Mouse (Mus musculus): Measurements from ENCODE around the gene Clock. TPM values are rescaled to one million over a fixed set of nuclear protein-coding genes. Genes with fewer than 3 reads are reported as not detected.

Gene Clock
- polyA plus RNA-seq, 1 experiment from 2014 or later: 19.2 TPM

- Histone ChIP-seq H3K9ac (no peak overlapping the region), H3K27me3 (ENCODE audit: control insufficient read depth, insufficient read depth, low read length) (no peaks in the 10 kb centered on the region), H3K27ac (no peak overlapping the region), H3K36me3 (replicated peaks; ENCODE audit: control insufficient read depth, insufficient read depth) (no peaks in the 10 kb centered on the region), H3K4me1 (replicated peaks; ENCODE audit: control insufficient read depth, insufficient read depth, low read length) (no peaks in the 10 kb centered on the region), H3K9me3 (ENCODE audit: control insufficient read depth, low read length) (no peaks in the 10 kb centered on the region), H3K4me2 (replicated peaks) (no peak overlapping the region), H3K4me3 (replicated peaks; ENCODE audit: low read length) (no peak overlapping the region)
- DNase-seq (ENCODE audit: low spot score) (no peak), ATAC-seq (ENCODE audit: low FRiP score) (no peak)
- WGBS: 67% methylated on average over 11 of the region's 11 CpGs
Measured at GRCm38 (mm10) chr5:76176841-76177240, 127.8 kb downstream of the Clock start.

DNA sequence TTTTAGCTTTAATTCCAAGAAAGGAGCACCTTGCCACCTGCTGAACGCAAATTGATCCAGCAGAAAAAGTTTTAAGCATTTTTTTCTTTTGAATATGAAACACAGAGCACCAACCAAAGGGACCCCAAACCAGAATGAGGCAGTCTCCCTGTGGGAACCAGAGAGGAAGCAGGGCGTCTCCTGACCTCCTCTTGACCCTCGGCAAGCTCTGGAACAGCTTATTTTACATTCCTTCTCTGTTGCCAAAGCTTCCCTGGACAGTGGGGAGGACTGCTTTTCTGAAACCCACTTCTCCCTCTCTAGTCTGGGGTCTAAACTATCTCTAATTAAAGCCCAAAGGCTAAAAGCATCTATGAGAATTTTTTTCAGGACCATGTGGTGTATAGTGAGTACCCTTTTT lies 128.2 kb downstream of the Clock start:
- Histone ChIP-seq H3K4me2 (replicated peaks) (no peak overlapping the region), H3K36me3 (replicated peaks; ENCODE audit: control insufficient read depth, insufficient read depth) (no peaks in the 10 kb centered on the region), H3K27ac (no peak overlapping the region), H3K4me1 (replicated peaks; ENCODE audit: control insufficient read depth, insufficient read depth, low read length) (no peaks in the 10 kb centered on the region), H3K9ac (no peak overlapping the region), H3K4me3 (replicated peaks; ENCODE audit: low read length) (no peak overlapping the region), H3K27me3 (ENCODE audit: control insufficient read depth, insufficient read depth, low read length) (no peaks in the 10 kb centered on the region), H3K9me3 (ENCODE audit: control insufficient read depth, low read length) (no peaks in the 10 kb centered on the region)
- ATAC-seq (ENCODE audit: low FRiP score) (no peak), DNase-seq (ENCODE audit: low spot score) (no peak)
- 37% methylated on average over 3 of the region's 3 CpGs for WGBS

DNA sequence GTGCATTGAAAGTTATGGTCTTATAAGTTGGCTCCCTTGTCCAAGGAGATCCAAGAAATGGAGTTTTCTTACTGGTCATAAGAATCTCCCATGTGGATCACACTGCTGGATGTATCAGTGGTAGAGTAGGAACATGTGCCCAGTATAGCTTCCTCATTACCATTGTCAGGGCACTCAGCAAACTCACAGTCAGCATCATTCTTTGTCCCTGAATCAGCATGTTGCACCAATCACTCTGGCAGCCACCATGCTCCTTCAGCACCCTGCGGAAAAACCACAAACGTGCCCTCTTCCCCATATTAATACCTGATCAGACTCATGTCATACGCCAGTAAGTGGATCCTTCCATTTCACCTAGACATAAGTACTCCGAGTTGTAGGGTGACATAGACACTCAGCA lies 129.5 kb downstream of the Clock start:
- no peaks in the 10 kb centered on the region for H3K4me1 ChIP-seq (replicated peaks; ENCODE audit: control insufficient read depth, insufficient read depth, low read length)
- ATAC-seq (ENCODE audit: low FRiP score) (no peak), DNase-seq (ENCODE audit: low spot score) (no peak)
- WGBS: 92% methylated on average over 4 of the region's 4 CpGs
- H3K9me3 ChIP-seq (ENCODE audit: control insufficient read depth, low read length): no peaks in the 10 kb centered on the region
- H3K27ac ChIP-seq: no peak overlapping the region
- no peaks in the 10 kb centered on the region for H3K27me3 ChIP-seq (ENCODE audit: control insufficient read depth, insufficient read depth, low read length)
- no peak overlapping the region for H3K9ac ChIP-seq
- no peak overlapping the region for H3K4me3 ChIP-seq (replicated peaks; ENCODE audit: low read length)
- H3K36me3 ChIP-seq (replicated peaks; ENCODE audit: control insufficient read depth, insufficient read depth): no peaks in the 10 kb centered on the region
- H3K4me2 ChIP-seq (replicated peaks): no peak overlapping the region

GRCm38 (mm10) chr5:76171039-76171438 lies 133.6 kb downstream of the Clock start:
- Histone ChIP-seq H3K4me2 (replicated peaks) (no peak overlapping the region), H3K9me3 (ENCODE audit: control insufficient read depth, low read length) (no peaks in the 10 kb centered on the region), H3K9ac (no peak overlapping the region), H3K4me3 (replicated peaks; ENCODE audit: low read length) (no peak overlapping the region), H3K36me3 (replicated peaks; ENCODE audit: control insufficient read depth, insufficient read depth) (no peaks in the 10 kb centered on the region), H3K27me3 (ENCODE audit: control insufficient read depth, insufficient read depth, low read length) (no peaks in the 10 kb centered on the region), H3K4me1 (replicated peaks; ENCODE audit: control insufficient read depth, insufficient read depth, low read length) (no peaks in the 10 kb centered on the region), H3K27ac (no peak overlapping the region)
- no peak for DNase-seq (ENCODE audit: low spot score)
- ATAC-seq (ENCODE audit: low FRiP score): no peak

DNA sequence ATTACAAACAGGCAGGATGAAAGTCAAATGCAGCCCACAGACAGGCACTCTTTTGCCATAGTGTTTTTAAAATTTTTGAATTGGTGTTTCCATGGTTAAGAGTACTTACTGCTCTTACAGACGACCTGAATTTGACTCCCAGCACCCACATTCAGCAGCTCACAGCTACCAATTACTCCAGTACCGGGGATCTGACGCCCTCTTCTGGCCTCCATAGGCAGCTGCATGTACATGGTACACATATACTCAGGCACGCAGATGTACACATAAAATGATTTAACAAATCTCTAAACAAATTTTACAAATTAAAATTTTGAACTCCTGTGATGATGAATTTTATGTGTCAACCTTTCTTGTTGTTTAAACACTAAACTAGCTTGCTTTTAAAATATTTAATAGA lies 134.1 kb downstream of the Clock start:
- 84% methylated on average over 4 of the region's 4 CpGs for WGBS
- Histone ChIP-seq H3K4me2 (replicated peaks) (no peak overlapping the region), H3K9me3 (ENCODE audit: control insufficient read depth, low read length) (no peaks in the 10 kb centered on the region), H3K27me3 (ENCODE audit: control insufficient read depth, insufficient read depth, low read length) (no peaks in the 10 kb centered on the region), H3K27ac (no peak overlapping the region), H3K4me3 (replicated peaks; ENCODE audit: low read length) (no peak overlapping the region), H3K36me3 (replicated peaks; ENCODE audit: control insufficient read depth, insufficient read depth) (no peaks in the 10 kb centered on the region), H3K9ac (no peak overlapping the region), H3K4me1 (replicated peaks; ENCODE audit: control insufficient read depth, insufficient read depth, low read length) (no peaks in the 10 kb centered on the region)
- no peak for ATAC-seq (ENCODE audit: low FRiP score)
- no peak for DNase-seq (ENCODE audit: low spot score)

DNA sequence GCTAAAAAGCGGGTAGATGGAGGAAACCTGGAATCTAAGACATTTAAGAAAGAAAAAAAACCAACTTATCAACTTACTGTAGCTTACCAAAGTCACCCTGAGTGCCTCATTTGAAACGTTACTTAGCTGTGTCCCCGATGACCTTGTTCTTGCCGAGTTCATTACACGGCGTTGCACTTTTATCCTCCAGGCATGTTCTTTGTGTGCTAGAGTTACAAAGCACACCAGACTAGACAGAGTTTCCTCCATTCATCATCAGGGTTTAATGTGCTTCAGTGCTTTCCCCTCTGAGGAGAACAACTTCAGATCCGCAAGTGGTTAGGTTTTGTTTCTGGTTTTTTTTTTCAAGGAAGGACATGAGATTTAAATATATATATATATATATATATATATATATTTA lies 139.8 kb downstream of the Clock start:
- whole genome bisulfite sequencing: 67% methylated on average over 7 of the region's 7 CpGs
- Histone ChIP-seq H3K27ac (no peak overlapping the region), H3K9ac (no peak overlapping the region), H3K4me3 (replicated peaks; ENCODE audit: low read length) (no peak overlapping the region), H3K4me2 (replicated peaks) (no peak overlapping the region), H3K9me3 (ENCODE audit: control insufficient read depth, low read length) (no peaks in the 10 kb centered on the region), H3K36me3 (replicated peaks; ENCODE audit: control insufficient read depth, insufficient read depth) (no peaks in the 10 kb centered on the region), H3K27me3 (ENCODE audit: control insufficient read depth, insufficient read depth, low read length) (no peaks in the 10 kb centered on the region), H3K4me1 (replicated peaks; ENCODE audit: control insufficient read depth, insufficient read depth, low read length) (no peaks in the 10 kb centered on the region)
- ATAC-seq (ENCODE audit: low FRiP score) (no peak), DNase-seq (ENCODE audit: low spot score) (no peak)

DNA sequence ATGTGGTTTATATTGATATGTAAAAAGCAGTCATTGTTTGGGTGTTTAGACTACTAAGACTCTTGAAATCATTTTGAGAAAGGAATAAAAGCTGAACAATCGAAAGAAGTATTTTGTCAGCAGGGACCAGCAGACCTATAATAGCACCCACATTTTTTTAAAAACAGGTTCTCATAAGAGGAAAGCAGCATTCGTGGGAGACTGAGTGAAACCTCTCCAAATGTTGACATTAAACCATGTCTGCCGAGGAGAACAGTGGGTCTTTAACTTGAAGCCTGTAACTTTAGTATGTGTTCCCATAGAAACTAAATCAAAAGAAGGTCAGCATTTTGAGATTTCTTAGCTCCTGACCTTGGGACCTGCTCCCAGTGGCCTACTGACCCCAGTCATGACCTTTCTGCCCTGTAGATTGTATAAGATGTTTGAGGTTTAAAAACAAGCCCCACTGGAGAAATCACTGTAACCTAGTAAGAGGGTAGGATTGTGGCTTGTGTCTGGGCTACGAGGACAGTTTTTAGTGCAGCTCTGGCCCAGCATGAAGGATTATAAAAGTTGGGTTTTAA lies 140.7 kb downstream of the Clock start:
- ATAC-seq (ENCODE audit: low FRiP score): no peak
- no peaks in the 10 kb centered on the region for H3K9me3 ChIP-seq (ENCODE audit: control insufficient read depth, low read length)
- H3K27me3 ChIP-seq (ENCODE audit: control insufficient read depth, insufficient read depth, low read length): no peaks in the 10 kb centered on the region
- no peak for DNase-seq (ENCODE audit: low spot score)
- H3K4me2 ChIP-seq (replicated peaks): no peak overlapping the region
- H3K9ac ChIP-seq: no peak overlapping the region
- WGBS: 42% methylated on average over 4 of the region's 4 CpGs
- no peaks in the 10 kb centered on the region for H3K36me3 ChIP-seq (replicated peaks; ENCODE audit: control insufficient read depth, insufficient read depth)
- no peak overlapping the region for H3K4me3 ChIP-seq (replicated peaks; ENCODE audit: low read length)
- no peak overlapping the region for H3K27ac ChIP-seq
- H3K4me1 ChIP-seq (replicated peaks; ENCODE audit: control insufficient read depth, insufficient read depth, low read length): no peaks in the 10 kb centered on the region

DNA sequence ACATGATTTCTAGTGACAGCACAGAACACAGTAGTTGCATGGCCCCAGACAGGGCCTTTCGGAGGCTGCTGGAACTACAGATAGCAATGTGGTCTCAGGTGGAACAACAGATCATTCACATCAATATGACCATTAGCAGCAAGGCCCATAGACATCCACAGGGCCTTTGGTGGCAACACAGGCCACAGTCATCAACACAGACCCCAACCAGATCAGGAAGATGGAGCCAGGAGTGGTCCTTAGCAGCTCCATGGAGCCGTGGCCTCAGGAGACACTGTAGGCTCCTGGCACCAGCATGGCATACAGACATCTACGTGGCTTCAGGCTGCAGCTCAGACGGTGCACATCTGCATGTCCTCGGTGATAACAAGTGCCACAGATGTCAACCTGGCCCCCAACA lies 141.7 kb downstream of the Clock start:
- ATAC-seq (ENCODE audit: low FRiP score): no peak
- no peak overlapping the region for H3K9ac ChIP-seq

GRCm38 (mm10) chr5:76161491-76161890 lies 143.1 kb downstream of the Clock start:
- 92% methylated on average over 6 of the region's 6 CpGs for WGBS
- no peak overlapping the region for H3K9ac ChIP-seq
- no peak for ATAC-seq (ENCODE audit: low FRiP score)

More for the DNA sequence above, 141.7 kb downstream of the Clock start:
- Histone ChIP-seq H3K9me3 (ENCODE audit: control insufficient read depth, low read length) (no peaks in the 10 kb centered on the region), H3K36me3 (replicated peaks; ENCODE audit: control insufficient read depth, insufficient read depth) (no peaks in the 10 kb centered on the region), H3K4me1 (replicated peaks; ENCODE audit: control insufficient read depth, insufficient read depth, low read length) (no peaks in the 10 kb centered on the region), H3K27me3 (ENCODE audit: control insufficient read depth, insufficient read depth, low read length) (no peaks in the 10 kb centered on the region), H3K27ac (no peak overlapping the region), H3K4me2 (replicated peaks) (no peak overlapping the region), H3K4me3 (replicated peaks; ENCODE audit: low read length) (no peak overlapping the region)
- DNase-seq (ENCODE audit: low spot score): no peak
- WGBS: 87% methylated on average over 5 of the region's 5 CpGs

DNA sequence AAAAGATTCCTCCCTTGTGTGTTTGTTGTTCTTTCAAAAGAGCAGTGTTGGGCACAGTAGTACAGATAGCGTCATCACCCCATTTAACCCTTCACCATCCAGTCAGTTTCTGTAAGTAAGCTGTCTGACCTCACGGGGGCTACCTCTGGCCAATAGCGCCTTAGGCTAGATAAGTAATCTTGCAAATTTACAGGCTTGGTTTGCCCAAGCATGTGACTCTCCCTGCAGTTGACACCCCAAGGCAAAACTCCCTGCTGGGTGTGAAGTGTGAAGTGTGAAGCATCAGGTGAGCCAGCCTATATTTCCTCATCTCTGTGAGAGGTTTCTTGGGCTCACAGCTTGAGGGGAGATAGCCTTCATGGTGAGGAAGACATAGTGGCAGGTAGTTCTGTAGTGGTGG lies 144.5 kb downstream of the Clock start:
- H3K4me1 ChIP-seq (replicated peaks; ENCODE audit: control insufficient read depth, insufficient read depth, low read length): no peaks in the 10 kb centered on the region
- no peak overlapping the region for H3K9ac ChIP-seq
- H3K9me3 ChIP-seq (ENCODE audit: control insufficient read depth, low read length): no peaks in the 10 kb centered on the region
- ATAC-seq (ENCODE audit: low FRiP score): no peak
- no peaks in the 10 kb centered on the region for H3K27me3 ChIP-seq (ENCODE audit: control insufficient read depth, insufficient read depth, low read length)
- 78% methylated on average over 3 of the region's 3 CpGs for WGBS
- H3K27ac ChIP-seq: no peak overlapping the region
- DNase-seq (ENCODE audit: low spot score): no peak
- no peak overlapping the region for H3K4me3 ChIP-seq (replicated peaks; ENCODE audit: low read length)
- H3K4me2 ChIP-seq (replicated peaks): no peak overlapping the region
- H3K36me3 ChIP-seq (replicated peaks; ENCODE audit: control insufficient read depth, insufficient read depth): 0 out of 2 replicates have a peak, but pooled peaks cover 8% of the 10 kb centered on the region

More at GRCm38 (mm10) chr5:76161491-76161890, 143.1 kb downstream of the Clock start:
- Histone ChIP-seq H3K36me3 (replicated peaks; ENCODE audit: control insufficient read depth, insufficient read depth) (no peaks in the 10 kb centered on the region), H3K4me2 (replicated peaks) (no peak overlapping the region), H3K27ac (no peak overlapping the region), H3K4me1 (replicated peaks; ENCODE audit: control insufficient read depth, insufficient read depth, low read length) (no peaks in the 10 kb centered on the region), H3K9me3 (ENCODE audit: control insufficient read depth, low read length) (no peaks in the 10 kb centered on the region), H3K4me3 (replicated peaks; ENCODE audit: low read length) (no peak overlapping the region), H3K27me3 (ENCODE audit: control insufficient read depth, insufficient read depth, low read length) (no peaks in the 10 kb centered on the region)
- DNase-seq (ENCODE audit: low spot score): no peak

All from hindbrain, embryonic 14.5 days (tissue).